Mouse (Mus musculus): ENCODE measurements around the gene Spo11.

DNA sequence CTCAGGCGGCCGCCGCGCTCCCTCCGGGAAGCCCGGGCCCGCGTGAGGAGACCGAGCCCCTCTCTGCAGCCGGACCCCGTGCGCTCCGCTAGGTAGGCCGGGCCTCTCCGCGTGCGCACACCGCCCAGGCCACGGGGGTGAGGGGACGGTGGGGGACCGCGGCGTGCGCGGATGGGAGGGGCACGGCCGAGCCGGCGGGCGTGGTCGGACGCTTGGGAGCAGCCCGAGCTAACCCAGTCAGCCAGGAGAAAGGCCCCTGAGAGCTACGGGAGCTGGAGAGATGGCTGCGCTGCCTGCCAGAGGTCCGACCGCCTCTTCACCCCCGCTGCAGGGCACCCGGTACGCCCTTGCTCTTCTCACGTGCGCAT, 22.8 kb downstream of the Spo11 start:
- TF ChIP-seq CTCF (IDR thresholded peaks at IDR 0.05; ENCODE audit: low read depth, low read length): no peak
- TF ChIP-seq POLR2AphosphoS5 (IDR thresholded peaks at IDR 0.05; ENCODE audit: insufficient replicate concordance, low read depth, low read length): no peak
- no peak for TF ChIP-seq TAL1 (conservative IDR thresholded peaks at IDR 0.05; ENCODE audit: low read depth, low read length)
